Comparison of ENCODE assay signal across 9 mouse cellular contexts in the genomic region with DNA sequence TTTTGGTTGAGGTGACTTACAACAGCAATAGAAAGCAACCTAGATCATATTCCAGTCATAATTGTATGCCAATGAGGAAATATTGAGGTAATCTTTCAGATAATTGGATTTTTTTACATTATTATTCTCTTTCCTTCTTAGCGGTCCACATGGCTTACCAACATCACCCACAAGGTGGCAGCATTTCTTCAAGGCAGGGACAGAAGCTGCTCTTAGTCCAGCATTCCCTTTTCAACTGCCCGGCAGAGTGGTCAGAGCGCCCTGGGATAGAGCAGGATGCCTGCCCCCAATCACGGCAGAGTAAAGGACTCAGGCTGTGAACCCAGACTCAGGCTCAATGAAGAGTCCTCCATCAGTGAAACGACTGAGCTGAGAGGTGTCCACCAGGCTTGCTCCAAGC. TPM values are rescaled to one million over a fixed set of nuclear protein-coding genes. Genes with fewer than 3 reads are reported as not detected.
DNase-seq lines count a peak whose midpoint lies in the region; ATAC-seq and TF ChIP-seq lines count a peak whose summit lies in the region.
"Had no signal": no experiment of that assay in that cellular context is flagged by ENCODE, and none has a peak within 500 bp of the region (broad histone marks: within the 10 kb centered on the region; RNA-seq: fewer than 3 reads in every experiment).

No protein-coding gene starts in this region.

- H3K4me1 ChIP-seq in embryonic facial prominence, embryonic 14.5 days (ENCODE audit: control insufficient read depth, insufficient read depth, low read length) = peaks cover 13% of the 10 kb centered on the region
- peaks cover 16% of the 10 kb centered on the region for H3K4me1 ChIP-seq in kidney, embryonic 14.5 days (ENCODE audit: control insufficient read depth, insufficient read depth, low read length)
- H3K4me1 ChIP-seq in liver, embryonic 14.5 days (replicated peaks; ENCODE audit: control insufficient read depth in 2 of 2, insufficient read depth in 2 of 2, low read length in 1 of 2) = no peaks in the 10 kb centered on the region

- peak; percentile 81 for TF ChIP-seq CTCF in brain, embryonic 14.5 days (IDR thresholded peaks at IDR 0.05; ENCODE audit: borderline replicate concordance, extremely low read depth, insufficient read depth, insufficient read length)
- TF ChIP-seq CTCF in liver, embryonic 14.5 days (IDR thresholded peaks at IDR 0.05; ENCODE audit: low read depth) = peak; percentile 79

- H3K27me3 ChIP-seq in embryonic facial prominence, embryonic 14.5 days (replicated peaks; ENCODE audit: control insufficient read depth, insufficient read depth, low read length) = no peaks in the 10 kb centered on the region; the same call in 1 of the 2 replicates
- peaks cover 14% of the 10 kb centered on the region; the same call in 1 of the 2 replicates for H3K27me3 ChIP-seq in kidney, embryonic 14.5 days (ENCODE audit: control insufficient read depth, insufficient read depth, low read length)
- peaks cover 22% of the 10 kb centered on the region for H3K27me3 ChIP-seq in liver, embryonic 14.5 days (ENCODE audit: control insufficient read depth, insufficient read depth, low read length)

- no peak overlapping the region for H3K4me3 ChIP-seq in embryonic facial prominence, embryonic 14.5 days (ENCODE audit: low read depth, low read length)
- H3K4me3 ChIP-seq in kidney, embryonic 14.5 days (ENCODE audit: low read length) = no peak overlapping the region
- H3K4me3 ChIP-seq in liver, embryonic 14.5 days (ENCODE audit: insufficient read depth in 1 of 2, low read depth in 2 of 2, low read length in 2 of 2) = no peak overlapping the region
- H3K4me3 ChIP-seq: heart, embryonic 13.5 days had no signal

- no peak overlapping the region; the same call in 1 of the 2 replicates for H3K4me2 ChIP-seq in embryonic facial prominence, embryonic 14.5 days (ENCODE audit: low read depth, low read length)
- no peak overlapping the region for H3K4me2 ChIP-seq in kidney, embryonic 14.5 days (replicated peaks; ENCODE audit: low read depth, low read length)
- H3K4me2 ChIP-seq in liver, embryonic 14.5 days (ENCODE audit: low read depth) = no peak overlapping the region

- no peak for TF ChIP-seq EP300 in liver, embryonic 14.5 days (IDR thresholded peaks at IDR 0.05; ENCODE audit: low read depth)

- WGBS in embryonic facial prominence, embryonic 14.5 days = 2% methylated on average over 5 of the region's 5 CpGs
- 2% methylated on average over 5 of the region's 5 CpGs for WGBS in kidney, embryonic 14.5 days
- WGBS in liver, embryonic 14.5 days (ENCODE audit: insufficient replicate concordance) = 2% methylated on average over 5 of the region's 5 CpGs

- ATAC-seq in embryonic facial prominence, embryonic 14.5 days (ENCODE audit: low read depth) = no peak
- 0 out of 2 replicates have a peak, but pooled peaks have one; percentile 30 for ATAC-seq in kidney, embryonic 14.5 days (ENCODE audit: low FRiP score, low TSS enrichment)
- ATAC-seq in liver, embryonic 14.5 days (ENCODE audit: insufficient read depth) = no peak
- no peak for ATAC-seq in erythroid progenitor cell, adult 5-6 weeks (replicated peaks; ENCODE audit: low FRiP score, poor library complexity, severe bottlenecking)

- peak; percentile 12 for DNase-seq in thymus, postnatal 0 days (ENCODE audit: low spot score)
- DNase-seq in thymus, postnatal 25 days = no peak
- peak; percentile 79 for DNase-seq in brain, embryonic 14.5 days (ENCODE audit: low read depth)
- peak; percentile 68 for DNase-seq in embryonic facial prominence, embryonic 14.5 days (ENCODE audit: low spot score)
- peak in 2 of 3 experiments; percentile 6 to 12 for DNase-seq in liver, embryonic 14.5 days (ENCODE audit: low read depth in 3 of 3, low spot score in 3 of 3)
- peak; percentile 32 for DNase-seq in retina, adult 2 months (ENCODE audit: low read depth, low spot score)

- no peak overlapping the region for H3K9ac ChIP-seq in embryonic facial prominence, embryonic 14.5 days (ENCODE audit: low read depth, low read length)
- H3K9ac ChIP-seq in kidney, embryonic 14.5 days (ENCODE audit: low read depth, low read length) = no peak overlapping the region
- H3K9ac ChIP-seq in liver, embryonic 14.5 days (replicated peaks) = no peak overlapping the region
- H3K9ac ChIP-seq: heart, embryonic 13.5 days had no signal

- H3K9me3 ChIP-seq in embryonic facial prominence, embryonic 14.5 days (ENCODE audit: control insufficient read depth, low read length) = no peaks in the 10 kb centered on the region
- no peaks in the 10 kb centered on the region for H3K9me3 ChIP-seq in kidney, embryonic 14.5 days (ENCODE audit: control insufficient read depth, low read length)
- H3K9me3 ChIP-seq in liver, embryonic 14.5 days (ENCODE audit: control insufficient read depth, low read length) = no peaks in the 10 kb centered on the region
- H3K9me3 ChIP-seq: heart, embryonic 13.5 days had no signal

- TF ChIP-seq POLR2A in brain, embryonic 14.5 days (IDR thresholded peaks at IDR 0.05; ENCODE audit: borderline replicate concordance, extremely low read depth, insufficient read depth, insufficient read length, poor library complexity, severe bottlenecking) = no peak

- H3K36me3 ChIP-seq in embryonic facial prominence, embryonic 14.5 days (ENCODE audit: control insufficient read depth, insufficient read depth, low read length) = no peaks in the 10 kb centered on the region
- H3K36me3 ChIP-seq in kidney, embryonic 14.5 days (ENCODE audit: control insufficient read depth, insufficient read depth, low read length) = no peaks in the 10 kb centered on the region
- no peaks in the 10 kb centered on the region for H3K36me3 ChIP-seq in liver, embryonic 14.5 days (replicated peaks; ENCODE audit: control insufficient read depth, insufficient read depth, low read depth)
- H3K36me3 ChIP-seq: heart, embryonic 13.5 days had no signal

- H3K27ac ChIP-seq in embryonic facial prominence, embryonic 14.5 days (replicated peaks; ENCODE audit: low read depth, low read length) = no peak overlapping the region
- H3K27ac ChIP-seq in kidney, embryonic 14.5 days (ENCODE audit: low read depth, low read length) = no peak overlapping the region
- H3K27ac ChIP-seq in liver, embryonic 14.5 days = no peak overlapping the region
- H3K27ac ChIP-seq: heart, embryonic 13.5 days had no signal

RNA-seq across cellular contexts. Expression of a gene that starts 1.8 kb away (rescaled TPM):
- 0.60 and 0.72 TPM in 2 replicates for polyA plus RNA-seq in thymus, postnatal 0 days (2015; fragmentation: Nextera tagmentation; extraction: Ambion mirVana)
- polyA plus RNA-seq in brain, embryonic 14.5 days (2012; rRNA removed) = 2.3 and 4.4 TPM in 2 replicates
- polyA plus RNA-seq in embryonic facial prominence, embryonic 14.5 days (2014; fragmentation: Nextera tagmentation; extraction: Ambion mirVana) = 18.9 and 20.4 TPM in 2 replicates
- 1.5 and 2.1 TPM in 2 replicates for polyA plus RNA-seq in kidney, embryonic 14.5 days (2014; fragmentation: Nextera tagmentation; extraction: Ambion mirVana)
- 0.58 and 0.89 TPM in 2 replicates for polyA plus RNA-seq in liver, embryonic 14.5 days (2012; rRNA removed)
- 0.59 and 1.0 TPM in 2 replicates for polyA plus RNA-seq in liver, embryonic 14.5 days (2014; fragmentation: Nextera tagmentation; extraction: Ambion mirVana)
- total RNA-seq in erythroid progenitor cell, adult 5-6 weeks (2015; ENCODE audit: low replicate concordance) = not detected in 2 replicates
- not detected in 2 replicates for total RNA-seq in erythroid progenitor cell, adult 5-6 weeks (2017; ENCODE audit: low replicate concordance)

RNA-seq across cellular contexts. Expression of a gene that starts 51.1 kb away (rescaled TPM):
- polyA plus RNA-seq in thymus, postnatal 0 days (2015; fragmentation: Nextera tagmentation; extraction: Ambion mirVana) = 6.0 TPM in 2 replicates
- 7.3 and 7.9 TPM in 2 replicates for polyA plus RNA-seq in brain, embryonic 14.5 days (2012; rRNA removed)
- 6.6 and 7.1 TPM in 2 replicates for polyA plus RNA-seq in embryonic facial prominence, embryonic 14.5 days (2014; fragmentation: Nextera tagmentation; extraction: Ambion mirVana)
- polyA plus RNA-seq in kidney, embryonic 14.5 days (2014; fragmentation: Nextera tagmentation; extraction: Ambion mirVana) = 7.9 and 10.2 TPM in 2 replicates
- 1.5 and 2.0 TPM in 2 replicates for polyA plus RNA-seq in liver, embryonic 14.5 days (2012; rRNA removed)
- polyA plus RNA-seq in liver, embryonic 14.5 days (2014; fragmentation: Nextera tagmentation; extraction: Ambion mirVana) = 1.8 and 2.3 TPM in 2 replicates
- total RNA-seq in erythroid progenitor cell, adult 5-6 weeks (2015; ENCODE audit: low replicate concordance) = 5.0 and 6.5 TPM in 2 replicates
- total RNA-seq in erythroid progenitor cell, adult 5-6 weeks (2017; ENCODE audit: low replicate concordance) = 1.4 and 4.1 TPM in 2 replicates

RNA-seq across cellular contexts. Expression of a gene that starts 59.1 kb away (rescaled TPM):
- polyA plus RNA-seq in thymus, postnatal 0 days (2015; fragmentation: Nextera tagmentation; extraction: Ambion mirVana) = 15.2 TPM in 2 replicates
- polyA plus RNA-seq in brain, embryonic 14.5 days (2012; rRNA removed) = 28.4 and 29.7 TPM in 2 replicates
- polyA plus RNA-seq in embryonic facial prominence, embryonic 14.5 days (2014; fragmentation: Nextera tagmentation; extraction: Ambion mirVana) = 11.8 and 13.4 TPM in 2 replicates
- 8.3 and 13.1 TPM in 2 replicates for polyA plus RNA-seq in kidney, embryonic 14.5 days (2014; fragmentation: Nextera tagmentation; extraction: Ambion mirVana)
- 3.4 and 3.6 TPM in 2 replicates for polyA plus RNA-seq in liver, embryonic 14.5 days (2012; rRNA removed)
- polyA plus RNA-seq in liver, embryonic 14.5 days (2014; fragmentation: Nextera tagmentation; extraction: Ambion mirVana) = 2.5 and 3.2 TPM in 2 replicates
- 4.0 and 6.7 TPM in 2 replicates for total RNA-seq in erythroid progenitor cell, adult 5-6 weeks (2015; ENCODE audit: low replicate concordance)
- 5.6 TPM in 2 replicates for total RNA-seq in erythroid progenitor cell, adult 5-6 weeks (2017; ENCODE audit: low replicate concordance)
